31 mouse cellular contexts compared by ENCODE assay signal in the genomic region with DNA sequence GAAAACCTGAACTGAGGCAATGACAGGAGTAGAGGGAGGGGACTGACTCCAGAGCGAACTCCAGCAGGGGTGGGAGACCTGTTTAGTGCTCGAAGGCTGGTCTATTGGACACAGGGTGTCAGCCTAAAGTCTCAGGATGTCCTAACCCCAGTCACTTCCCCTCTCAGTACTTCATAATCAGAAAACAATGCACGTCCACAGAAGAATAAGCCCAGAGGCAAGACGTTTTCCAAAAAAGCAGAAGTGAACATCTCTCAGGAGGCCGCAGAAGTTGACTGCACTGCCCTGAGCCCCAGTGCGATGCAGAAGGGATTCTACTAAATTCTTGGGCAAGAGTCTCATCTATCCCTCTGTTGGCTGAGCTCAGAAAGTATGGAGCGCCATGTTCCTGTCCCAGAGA. TPM values are rescaled to one million over a fixed set of nuclear protein-coding genes. Genes with fewer than 3 reads are reported as not detected.
A peak's percentile ranks its signal among the peaks of the same experiment; 100 is the strongest.
DNase-seq lines count a peak whose midpoint lies in the region; ATAC-seq lines count a peak whose summit lies in the region.
"Had no signal": no experiment of that assay in that cellular context is flagged by ENCODE, and none has a peak within 500 bp of the region (broad histone marks: within the 10 kb centered on the region; RNA-seq: fewer than 3 reads in every experiment).

No protein-coding gene starts in this region.

- H3K36me3 ChIP-seq in midbrain, embryonic 13.5 days = no peaks in the 10 kb centered on the region
- H3K36me3 ChIP-seq: heart, embryonic 10.5 days; hindbrain, embryonic 13.5 days; limb, embryonic 10.5 days; limb, embryonic 15.5 days had no signal

- no peak overlapping the region for H3K9ac ChIP-seq in midbrain, embryonic 13.5 days (replicated peaks)
- H3K9ac ChIP-seq: hindbrain, embryonic 13.5 days; limb, embryonic 15.5 days had no signal

- 90% methylated on average over 7 of the region's 7 CpGs for WGBS in midbrain, embryonic 13.5 days

- no peak overlapping the region for H3K4me3 ChIP-seq in midbrain, embryonic 13.5 days (replicated peaks)
- H3K4me3 ChIP-seq: erythroblast, embryonic 14.5 days; gastrocnemius, adult 2 months; heart, embryonic 10.5 days; hindbrain, embryonic 13.5 days; limb, embryonic 10.5 days; limb, embryonic 15.5 days; megakaryocyte, embryonic 14.5 days had no signal

- no peak overlapping the region for H3K4me2 ChIP-seq in midbrain, embryonic 13.5 days (replicated peaks)
- H3K4me2 ChIP-seq: hindbrain, embryonic 13.5 days; limb, embryonic 15.5 days had no signal

- H3K4me1 ChIP-seq in midbrain, embryonic 13.5 days (replicated peaks) = no peaks in the 10 kb centered on the region
- H3K4me1 ChIP-seq: hindbrain, embryonic 13.5 days; limb, embryonic 10.5 days; limb, embryonic 15.5 days had no signal

- H3K27ac ChIP-seq in midbrain, embryonic 13.5 days = no peak overlapping the region
- H3K27ac ChIP-seq: gastrocnemius, adult 2 months; limb, embryonic 10.5 days; limb, embryonic 15.5 days; stomach, postnatal 0 days had no signal

- 0 out of 2 replicates have a peak, but pooled peaks cover 4% of the 10 kb centered on the region for H3K9me3 ChIP-seq in midbrain, embryonic 13.5 days
- H3K9me3 ChIP-seq: heart, embryonic 10.5 days; hindbrain, embryonic 13.5 days; limb, embryonic 10.5 days; limb, embryonic 15.5 days had no signal

- H3K27me3 ChIP-seq in midbrain, embryonic 13.5 days = no peaks in the 10 kb centered on the region
- H3K27me3 ChIP-seq: hindbrain, embryonic 13.5 days; limb, embryonic 15.5 days had no signal

- peak; percentile 85 to 93 for ATAC-seq in hematopoietic stem cell, adult 5-6 weeks (replicated peaks in 1 of 2; ENCODE audit: insufficient read depth in 1 of 2, low FRiP score in 2 of 2, low TSS enrichment in 1 of 2, low read depth in 1 of 2, poor library complexity in 2 of 2, severe bottlenecking in 2 of 2)
- no peak for ATAC-seq in midbrain, embryonic 13.5 days
- ATAC-seq: CD4-positive, CD25-positive, alpha-beta regulatory T cell, adult 4 months; forebrain, embryonic 16.5 days; intestine, postnatal 0 days had no signal

- peak; percentile 3 for DNase-seq in heart, adult 8-10 months (ENCODE audit: low spot score)
- no peak for DNase-seq in heart, adult 9 months (ENCODE audit: low spot score in 2 of 2)
- DNase-seq in lung, postnatal 25 days (ENCODE audit: low spot score) = peak; percentile 8
- no peak for DNase-seq in lung, adult 18-20 months
- DNase-seq in B cell, adult 2 months = peak; percentile 38 to 47
- DNase-seq in embryo, embryonic 10.5 days (ENCODE audit: low spot score) = no peak
- DNase-seq: cerebellum, adult 8-10 months; cerebellum, postnatal 36 days; gastrocnemius, adult 2 months; gastrocnemius, postnatal 36 days; heart, postnatal 36 days; kidney, adult 9 months; kidney, postnatal 10 days; layer of hippocampus, postnatal 36 days; midbrain, embryonic 14.5 days; right cerebral cortex, postnatal 25 days; thymus, adult 18-20 months; thymus, postnatal 25 days had no signal

RNA-seq across cellular contexts. Expression of gene Dgki, which starts 37.5 kb away (rescaled TPM):
- 1 to 10 TPM in 1 of 4 experiments, under 1 TPM in 3; 0.11 to 1.3 (median 0.27) TPM for total RNA-seq in heart, adult 8-10 months (2022)
- 0.40 and 1.3 TPM in 2 replicates for total RNA-seq in hematopoietic stem cell, adult 5-6 weeks (2017)
- polyA plus RNA-seq in midbrain, embryonic 13.5 days (2015; fragmentation: Nextera tagmentation; extraction: Ambion mirVana) = 4.8 and 6.4 TPM in 2 replicates
- total RNA-seq: neutrophil, adult 5-6 weeks had no signal
- polyA plus RNA-seq: erythroblast, embryonic 14.5 days had no signal

Comparison
In these comparisons a context has a peak if more than half of its experiments do, and no peak if none do; other contexts are left out.
1. DNase-seq: peak in heart, adult 8-10 months (single experiment), lung, postnatal 25 days (single experiment) and B cell, adult 2 months (2 of 2); none in heart, adult 9 months (0 of 2), lung, adult 18-20 months (0 of 2) and embryo, embryonic 10.5 days (single experiment).